Mouse (Mus musculus) forebrain, postnatal 0 days (tissue): ENCODE data around the gene Mdm2. TPM values are rescaled to one million over a fixed set of nuclear protein-coding genes. Genes with fewer than 3 reads are reported as not detected.

Experiments used
- ATAC-seq: fragments of 200-750 bp; cut with Nextera tagmentation; 2 replicates; pipeline ENCODE4 v1.8.0; 2017; ENCODE audit warnings: mild to moderate bottlenecking, moderate library complexity
- DNase-seq: peaks from one replicate; pipeline ENCODE4 v3.0.0-alpha.2; 2015
- H3K27ac ChIP-seq: fragments of 300-500 bp; sonication (generic); 2 replicates; pipeline ENCODE4 v1.5.1; 2014; ENCODE audit warnings: low read depth, mild to moderate bottlenecking, antibody characterized with exemption, low read length, moderate library complexity, mixed read lengths
- H3K27me3 ChIP-seq: fragments of 300-500 bp; sonication (generic); 2 replicates; pipeline ENCODE4 v1.6.1; 2014; ENCODE audit warnings: mild to moderate bottlenecking, low read length, mixed read lengths; ENCODE audit not compliant: insufficient read depth
- H3K36me3 ChIP-seq: fragments of 300-500 bp; sonication (generic); 2 replicates; pipeline ENCODE4 v1.6.1; 2014; ENCODE audit warnings: mild to moderate bottlenecking, moderate library complexity; ENCODE audit not compliant: insufficient read depth
- H3K4me1 ChIP-seq: fragments of 300-500 bp; sonication (generic); 2 replicates; pipeline ENCODE4 v1.6.1; 2014; ENCODE audit warnings: antibody characterized with exemption; ENCODE audit not compliant: insufficient read depth
- H3K4me2 ChIP-seq: fragments of 300-500 bp; sonication (generic); 2 replicates; pipeline ENCODE4 v1.6.1; 2014; ENCODE audit warnings: low read depth, mild to moderate bottlenecking, moderate library complexity
- H3K4me3 ChIP-seq: fragments of 300-500 bp; sonication (generic); 2 replicates; pipeline ENCODE4 v1.5.1; 2014; ENCODE audit warnings: low read depth, low read length, mixed read lengths
- H3K9ac ChIP-seq: fragments of 300-500 bp; sonication (generic); 2 replicates; pipeline ENCODE4 v1.6.1; 2014; ENCODE audit warnings: mild to moderate bottlenecking
- H3K9me3 ChIP-seq: fragments of 300-500 bp; sonication (generic); 2 replicates; pipeline ENCODE4 v1.6.1; 2016; ENCODE audit warnings: low read length
- CTCF ChIP-seq: sonication (generic); IDR thresholded peaks from 2 replicates; pipeline ENCODE4 v1.5.1; 2016; ENCODE audit warnings: antibody characterized with exemption, control low read depth, low read depth
- WGBS: fragments of 180-500 bp; shearing (Covaris S2); extraction: QIAGEN DNeasy Blood & Tissue Kit; methylation state at CpG from one replicate; pipeline ENCODE4 v1.1.7; 2014; 5-methylcytosine and 5-hydroxymethylcytosine counted together
- polyA plus RNA-seq: library from polyadenylated mRNA; unstranded; fragments of >200 nt; fragmentation: Nextera tagmentation; extraction: Ambion mirVana; gene quantifications from 2 replicates; pipeline ENCODE4 v1.2.1, GENCODE M21; 2015
- total RNA-seq: library from RNA; depleted of rRNA; stranded (reverse); fragments of >200 nt; gene quantifications from 2 replicates; pipeline ENCODE4 v1.2.3, GENCODE M21; 2014; rRNA removed

Gene Mdm2
- total and polyA plus RNA-seq, 2 experiments from 2014 or later = 30.2 to 77.3 TPM

DNA sequence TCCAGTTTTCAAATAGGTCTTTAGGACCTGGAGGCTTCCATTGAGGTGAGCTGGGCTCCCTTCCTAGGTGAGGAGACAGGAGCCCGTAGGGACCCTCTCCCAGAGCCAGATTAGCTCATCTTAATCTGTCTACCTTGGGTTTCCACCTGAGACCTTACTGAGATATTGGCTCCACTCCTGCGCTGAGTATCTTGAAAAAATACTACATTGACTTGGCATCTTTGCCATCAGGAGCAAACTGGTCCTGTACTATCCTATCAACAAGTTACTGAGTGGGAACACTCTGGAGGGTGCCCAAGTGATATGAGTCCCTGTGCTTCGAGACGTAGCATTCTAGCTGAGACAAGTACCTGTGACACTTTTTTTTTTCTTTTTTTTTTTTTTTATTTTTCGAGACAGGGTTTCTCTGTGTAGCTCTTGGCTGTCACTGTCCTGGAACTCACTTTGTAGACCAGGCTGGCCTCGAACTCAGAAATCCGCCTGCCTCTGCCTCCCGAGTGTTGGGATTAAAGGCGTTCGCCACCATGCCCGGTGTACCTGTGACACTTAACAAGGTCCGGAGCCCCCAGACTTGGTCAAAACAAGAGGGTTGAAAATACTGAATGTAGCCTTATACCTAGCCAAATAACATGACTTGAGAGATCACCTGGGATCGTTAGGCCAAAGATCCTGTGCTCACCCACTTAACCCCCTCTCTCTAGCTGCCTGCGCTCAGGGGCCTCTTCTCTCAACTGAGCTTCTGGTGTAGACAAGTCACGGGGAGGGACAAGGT is 67.9 kb downstream of the Mdm2 start:
- no peak overlapping the region for H3K27ac ChIP-seq
- no peak overlapping the region for H3K4me3 ChIP-seq
- ATAC-seq (no peak), DNase-seq (no peak)
- TF ChIP-seq CTCF = no peak
- 95% methylated on average over 15 of the region's 15 CpGs for WGBS
- no peak overlapping the region for H3K9ac ChIP-seq
- no peaks in the 10 kb centered on the region for H3K9me3 ChIP-seq
- H3K36me3 ChIP-seq = no peaks in the 10 kb centered on the region
- H3K4me1 ChIP-seq = no peaks in the 10 kb centered on the region
- no peaks in the 10 kb centered on the region for H3K27me3 ChIP-seq
- H3K4me2 ChIP-seq = no peak overlapping the region

GRCm38 (mm10) chr10:117642201-117642450 is 68.4 kb downstream of the Mdm2 start:
- Histone ChIP-seq H3K9ac (no peak overlapping the region), H3K4me1 (no peaks in the 10 kb centered on the region), H3K9me3 (no peaks in the 10 kb centered on the region), H3K4me3 (no peak overlapping the region), H3K4me2 (no peak overlapping the region), H3K27me3 (no peaks in the 10 kb centered on the region), H3K27ac (no peak overlapping the region), H3K36me3 (no peaks in the 10 kb centered on the region)
- no peak for DNase-seq
- TF ChIP-seq CTCF = no peak
- ATAC-seq = no peak
- 88% methylated on average over 9 of the region's 9 CpGs for WGBS

DNA sequence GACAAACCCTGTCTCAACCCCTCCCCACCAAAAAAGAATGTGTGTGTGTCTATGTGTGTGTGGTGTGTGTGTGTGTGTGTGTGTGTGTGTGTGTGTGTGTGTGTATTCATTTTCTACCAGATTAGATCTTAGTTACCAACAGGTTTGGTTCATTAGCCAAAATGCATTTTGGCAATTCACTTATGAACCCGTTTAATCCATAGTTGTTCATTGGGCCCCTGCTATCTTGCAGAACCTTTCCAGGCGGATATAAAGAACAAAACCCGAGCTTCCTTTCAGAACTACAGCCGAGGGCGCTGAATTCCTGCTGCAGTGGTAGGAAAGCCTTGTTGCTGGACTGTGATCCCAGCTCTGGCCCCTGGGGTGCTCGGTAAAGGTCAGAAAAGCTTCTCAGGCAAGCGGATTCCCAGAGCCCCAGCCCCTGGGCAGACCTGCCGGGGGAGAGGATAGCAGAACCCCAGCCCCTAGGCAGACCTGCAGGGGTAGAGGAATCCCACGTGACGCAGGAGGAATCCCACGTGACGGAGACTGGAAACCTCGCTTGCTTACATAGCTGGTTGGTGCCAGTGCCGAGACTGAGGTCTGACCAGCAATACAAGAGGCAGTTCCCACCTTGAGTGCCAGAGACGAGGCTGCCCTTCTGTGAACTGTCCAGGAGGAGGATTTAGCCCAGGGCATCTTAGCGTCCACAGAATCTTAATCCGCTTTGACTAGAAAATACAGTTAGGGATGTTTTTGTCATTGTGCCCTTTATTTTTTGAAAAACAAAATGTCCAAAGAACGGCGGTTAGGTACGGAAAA is 69.0 kb downstream of the Mdm2 start:
- H3K27me3 ChIP-seq = no peaks in the 10 kb centered on the region
- H3K4me3 ChIP-seq = no peak overlapping the region

GRCm38 (mm10) chr10:117640595-117641078 is 69.9 kb downstream of the Mdm2 start:
- Histone ChIP-seq H3K4me2 (no peak overlapping the region), H3K27ac (no peak overlapping the region), H3K27me3 (no peaks in the 10 kb centered on the region), H3K9me3 (no peaks in the 10 kb centered on the region), H3K4me3 (no peak overlapping the region), H3K4me1 (no peaks in the 10 kb centered on the region), H3K9ac (no peak overlapping the region), H3K36me3 (no peaks in the 10 kb centered on the region)
- WGBS = 80% methylated on average over 7 of the region's 7 CpGs
- no peak for TF ChIP-seq CTCF
- ATAC-seq (no peak), DNase-seq (no peak)

More for the DNA sequence above, 69.0 kb downstream of the Mdm2 start:
- peak overlapping the region; percentile 30 for H3K4me2 ChIP-seq
- no peaks in the 10 kb centered on the region for H3K4me1 ChIP-seq
- no peak overlapping the region for H3K9ac ChIP-seq
- WGBS = 43% methylated on average over 20 of the region's 20 CpGs
- no peak for TF ChIP-seq CTCF
- DNase-seq (no peak), ATAC-seq (no peak)
- no peaks in the 10 kb centered on the region for H3K9me3 ChIP-seq
- H3K36me3 ChIP-seq = no peaks in the 10 kb centered on the region
- H3K27ac ChIP-seq = no peak overlapping the region

DNA sequence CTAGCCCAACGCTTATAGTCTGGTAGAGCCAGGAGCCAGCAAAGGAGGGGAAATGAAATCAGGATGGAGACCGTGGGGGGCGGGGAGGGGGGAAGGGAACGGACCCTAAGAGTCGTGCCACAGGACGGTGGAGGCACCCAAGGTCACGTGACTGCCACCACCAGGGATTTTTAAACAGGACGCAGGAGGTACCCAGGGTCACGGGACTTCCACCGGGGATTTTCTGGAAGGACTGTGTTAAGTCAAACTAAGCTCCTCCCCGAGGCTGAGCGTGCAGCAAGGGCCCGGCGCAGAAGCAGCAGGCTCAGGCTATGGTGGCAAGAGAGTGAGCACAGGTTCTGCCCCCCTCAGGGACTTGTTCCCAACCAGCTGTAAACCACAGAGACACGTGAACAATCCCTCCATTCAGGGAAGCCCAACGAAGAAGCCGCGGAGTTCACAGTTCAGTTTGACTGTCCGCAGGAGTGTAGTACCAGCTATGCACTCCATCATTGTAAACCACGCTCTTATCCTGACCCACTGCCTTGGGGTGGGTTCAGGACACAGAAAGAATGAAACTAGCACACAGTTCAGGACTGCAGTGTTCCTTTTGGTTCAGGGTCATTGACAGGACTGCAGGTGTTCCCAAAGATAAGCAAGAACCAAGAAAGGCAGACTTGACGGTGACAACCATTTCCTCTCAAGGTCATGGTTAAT is 70.5 kb downstream of the Mdm2 start:
- 67% methylated on average over 21 of the region's 21 CpGs for WGBS

GRCm38 (mm10) chr10:117639221-117639599 is 71.3 kb downstream of the Mdm2 start:
- no peak overlapping the region for H3K9ac ChIP-seq
- no peak overlapping the region for H3K4me3 ChIP-seq
- ATAC-seq (no peak), DNase-seq (no peak)
- no peak overlapping the region for H3K27ac ChIP-seq
- 93% methylated on average over 8 of the region's 8 CpGs for WGBS
- H3K9me3 ChIP-seq = no peaks in the 10 kb centered on the region
- no peak for TF ChIP-seq CTCF
- H3K27me3 ChIP-seq = no peaks in the 10 kb centered on the region
- H3K36me3 ChIP-seq = no peaks in the 10 kb centered on the region
- no peak overlapping the region for H3K4me2 ChIP-seq
- H3K4me1 ChIP-seq = no peaks in the 10 kb centered on the region

More for the DNA sequence above, 70.5 kb downstream of the Mdm2 start:
- no peak overlapping the region for H3K27ac ChIP-seq
- H3K9me3 ChIP-seq = no peaks in the 10 kb centered on the region
- H3K4me2 ChIP-seq = no peak overlapping the region
- no peak overlapping the region for H3K9ac ChIP-seq
- no peaks in the 10 kb centered on the region for H3K27me3 ChIP-seq
- no peaks in the 10 kb centered on the region for H3K36me3 ChIP-seq
- no peaks in the 10 kb centered on the region for H3K4me1 ChIP-seq
- no peak for TF ChIP-seq CTCF
- H3K4me3 ChIP-seq = no peak overlapping the region
- ATAC-seq (no peak), DNase-seq (no peak)

Other genes with a start within 250 kb of the Mdm2 start
- gene Cpm, start 81.3 kb downstream of the Mdm2 start, total RNA-seq = 3.0 and 3.4 TPM in 2 replicates
- gene Cpm, start 81.3 kb downstream of the Mdm2 start, polyA plus RNA-seq = 4.4 and 7.5 TPM in 2 replicates
- gene Slc35e3, start 35.6 kb upstream of the Mdm2 start, total RNA-seq = 22.1 and 28.3 TPM in 2 replicates
- gene Slc35e3, start 35.6 kb upstream of the Mdm2 start, polyA plus RNA-seq = 17.0 and 22.9 TPM in 2 replicates
- 28.0 and 38.8 TPM in 2 replicates for gene Nup107, start 81.9 kb upstream of the Mdm2 start, total RNA-seq
- gene Nup107, start 81.9 kb upstream of the Mdm2 start, polyA plus RNA-seq = 22.0 and 27.1 TPM in 2 replicates
- gene Rap1b, start 135.3 kb upstream of the Mdm2 start, total RNA-seq = 65.2 and 66.3 TPM in 2 replicates
- gene Rap1b, start 135.3 kb upstream of the Mdm2 start, polyA plus RNA-seq = 126 and 148 TPM in 2 replicates